Mouse (Mus musculus): ENCODE results near the gene Cog1. TPM values are rescaled to one million over a fixed set of nuclear protein-coding genes. Genes with fewer than 3 reads are reported as not detected.

Cog1 gene
- total and polyA plus RNA-seq, 3 experiments, result 29.4 to 113 (median 37.4) TPM

GRCm38 (mm10) chr11:113687031-113687430, 38.1 kb downstream of the Cog1 start:
- peaks cover 65% of the 10 kb centered on the region for H3K79me2 ChIP-seq (ENCODE audit: control insufficient read depth, insufficient read depth, low read length, poor library complexity)
- peak; percentile 34 for DNase-seq (ENCODE audit: low read depth, low spot score)
- H3K9me3 ChIP-seq (replicated peaks; ENCODE audit: insufficient read depth, low read length), result no peaks in the 10 kb centered on the region
- no peaks in the 10 kb centered on the region for H3K27me3 ChIP-seq (ENCODE audit: control insufficient read depth in 1 of 2, insufficient read depth in 2 of 2, low read length in 2 of 2)
- no peak overlapping the region for H3K9ac ChIP-seq (ENCODE audit: control insufficient read depth, low read depth, low read length, poor library complexity, severe bottlenecking)
- H3K36me3 ChIP-seq (ENCODE audit: control insufficient read depth in 1 of 2, insufficient read depth in 2 of 2, low read length in 2 of 2), result peaks cover 0 to 21% of the 10 kb centered on the region in 2 experiments; a peak in 3 of 4 replicates
- TF ChIP-seq POLR2AphosphoS5 (IDR thresholded peaks at IDR 0.05; ENCODE audit: borderline replicate concordance, low read depth, low read length) (no peak), USF1 (IDR thresholded peaks at IDR 0.05; ENCODE audit: low read depth, low read length) (peak; percentile 56)
- H3K27ac ChIP-seq (ENCODE audit: control insufficient read depth, low read depth, low read length), result no peak overlapping the region
- no peak overlapping the region for H3K4me3 ChIP-seq (ENCODE audit: control insufficient read depth in 1 of 2, insufficient read depth in 1 of 2, low read depth in 2 of 2, low read length in 2 of 2)
- peaks cover 10% of the 10 kb centered on the region in 2 experiments for H3K4me1 ChIP-seq (ENCODE audit: control insufficient read depth in 1 of 2, insufficient read depth in 2 of 2, low read length in 2 of 2)

DNA sequence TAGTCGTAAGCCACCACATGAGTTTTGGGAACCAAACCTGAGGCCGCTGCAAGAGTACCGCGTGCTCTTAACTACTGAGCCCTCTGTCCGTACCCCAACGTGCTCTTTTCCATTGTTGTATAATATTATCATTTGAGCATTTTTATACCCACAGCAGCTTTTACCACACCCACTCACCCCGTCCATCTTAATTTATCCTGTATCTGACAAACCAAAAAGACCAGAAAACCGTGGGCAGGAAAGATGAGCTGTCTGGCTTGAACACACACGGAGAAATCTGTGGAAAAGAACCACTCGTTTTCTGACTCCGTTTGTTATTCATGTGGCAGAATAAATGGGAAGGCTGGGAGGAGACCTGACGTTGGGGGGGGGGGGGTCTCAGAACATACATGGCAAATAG, 41.5 kb downstream of the Cog1 start:
- Histone ChIP-seq H3K4me1 (ENCODE audit: control insufficient read depth in 1 of 2, insufficient read depth in 2 of 2, low read length in 2 of 2) (peaks cover 3 to 4% of the 10 kb centered on the region in 2 experiments), H3K27ac (ENCODE audit: control insufficient read depth, low read depth, low read length) (no peak overlapping the region), H3K9ac (ENCODE audit: control insufficient read depth, low read depth, low read length, poor library complexity, severe bottlenecking) (no peak overlapping the region), H3K36me3 (ENCODE audit: control insufficient read depth in 1 of 2, insufficient read depth in 2 of 2, low read length in 2 of 2) (peaks cover 2 to 14% of the 10 kb centered on the region in 2 experiments), H3K9me3 (replicated peaks; ENCODE audit: insufficient read depth, low read length) (no peaks in the 10 kb centered on the region), H3K79me2 (ENCODE audit: control insufficient read depth, insufficient read depth, low read length, poor library complexity) (peaks cover 35% of the 10 kb centered on the region), H3K27me3 (ENCODE audit: control insufficient read depth in 1 of 2, insufficient read depth in 2 of 2, low read length in 2 of 2) (no peaks in the 10 kb centered on the region), H3K4me3 (ENCODE audit: control insufficient read depth in 1 of 2, insufficient read depth in 1 of 2, low read depth in 2 of 2, low read length in 2 of 2) (no peak overlapping the region)
- TF ChIP-seq MEF2A (IDR thresholded peaks at IDR 0.05; ENCODE audit: extremely low read depth, insufficient replicate concordance, low read depth, low read length, poor library complexity, severe bottlenecking), result no peak
- no peak for TF ChIP-seq MXI1 (IDR thresholded peaks at IDR 0.05; ENCODE audit: low read depth, low read length)
- TF ChIP-seq SIN3A (IDR thresholded peaks at IDR 0.05; ENCODE audit: low read length), result no peak
- no peak for TF ChIP-seq CHD2 (IDR thresholded peaks at IDR 0.05; ENCODE audit: low read length)
- no peak for TF ChIP-seq EP300 (IDR thresholded peaks at IDR 0.05; ENCODE audit: low read depth in 1 of 2, low read length in 2 of 2)
- TF ChIP-seq GABPA (IDR thresholded peaks at IDR 0.05; ENCODE audit: low read depth, low read length), result no peak
- DNase-seq (ENCODE audit: low read depth, low spot score), result no peak

- no peak overlapping the region for H3K27ac ChIP-seq (ENCODE audit: control insufficient read depth, low read depth, low read length)
Measured at GRCm38 (mm10) chr11:113691318-113691717, 42.3 kb downstream of the Cog1 start.

More at GRCm38 (mm10) chr11:113691318-113691717, 42.3 kb downstream of the Cog1 start:
- no peaks in the 10 kb centered on the region; a peak in 1 of 4 replicates for H3K4me1 ChIP-seq (ENCODE audit: control insufficient read depth in 1 of 2, insufficient read depth in 2 of 2, low read length in 2 of 2)
- no peak overlapping the region for H3K4me3 ChIP-seq (ENCODE audit: control insufficient read depth in 1 of 2, insufficient read depth in 1 of 2, low read depth in 2 of 2, low read length in 2 of 2)
- TF ChIP-seq RAD21 (IDR thresholded peaks at IDR 0.05; ENCODE audit: low read depth, low read length) (no peak), ZNF384 (IDR thresholded peaks at IDR 0.05; ENCODE audit: low read depth, low read length) (no peak), JUND (IDR thresholded peaks at IDR 0.05; ENCODE audit: low read depth, low read length) (no peak), E2F4 (IDR thresholded peaks at IDR 0.05; ENCODE audit: borderline replicate concordance, low read depth, low read length) (no peak), ZC3H11A (IDR thresholded peaks at IDR 0.05; ENCODE audit: low read depth, low read length) (no peak), POLR2A (IDR thresholded peaks at IDR 0.05; ENCODE audit: control insufficient read depth in 1 of 2, insufficient read depth in 1 of 2, low read depth in 1 of 2, low read length in 2 of 2, poor library complexity in 1 of 2) (no peak), USF1 (IDR thresholded peaks at IDR 0.05; ENCODE audit: low read depth, low read length) (no peak), HCFC1 (IDR thresholded peaks at IDR 0.05; ENCODE audit: low read depth, low read length) (no peak), KAT2A (conservative IDR thresholded peaks at IDR 0.05; ENCODE audit: low read depth, low read length) (no peak), SMC3 (IDR thresholded peaks at IDR 0.05; ENCODE audit: low read depth, low read length) (no peak), GATA1 (IDR thresholded peaks at IDR 0.05; ENCODE audit: low read depth, low read length) (no peak)
- H3K79me2 ChIP-seq (ENCODE audit: control insufficient read depth, insufficient read depth, low read length, poor library complexity), result peaks cover 31% of the 10 kb centered on the region
- H3K36me3 ChIP-seq (ENCODE audit: control insufficient read depth in 1 of 2, insufficient read depth in 2 of 2, low read length in 2 of 2), result peaks cover 2 to 7% of the 10 kb centered on the region in 2 experiments
- no peak overlapping the region for H3K9ac ChIP-seq (ENCODE audit: control insufficient read depth, low read depth, low read length, poor library complexity, severe bottlenecking)
- no peaks in the 10 kb centered on the region for H3K9me3 ChIP-seq (replicated peaks; ENCODE audit: insufficient read depth, low read length)
- DNase-seq (ENCODE audit: low read depth, low spot score), result no peak
- no peaks in the 10 kb centered on the region for H3K27me3 ChIP-seq (ENCODE audit: control insufficient read depth in 1 of 2, insufficient read depth in 2 of 2, low read length in 2 of 2)

All from MEL (cell line).